Mouse (Mus musculus): ENCODE data around the gene Vsnl1. TPM values are rescaled to one million over a fixed set of nuclear protein-coding genes. Genes with fewer than 3 reads are reported as not detected.
A peak's percentile ranks its signal among the peaks of the same experiment; 100 is the strongest.

The Vsnl1 gene
- total RNA-seq, 2 experiments from 2014 or later = not detected

GRCm38 (mm10) chr12:11391244-11391949 lies 45.0 kb downstream of the Vsnl1 start:
- ATAC-seq (replicated peaks; ENCODE audit: low FRiP score, low TSS enrichment, poor library complexity, severe bottlenecking) = no peak

- ATAC-seq (replicated peaks; ENCODE audit: low FRiP score, low TSS enrichment, poor library complexity, severe bottlenecking) = no peak
Measured at GRCm38 (mm10) chr12:11389141-11389540, 47.3 kb downstream of the Vsnl1 start.

DNA sequence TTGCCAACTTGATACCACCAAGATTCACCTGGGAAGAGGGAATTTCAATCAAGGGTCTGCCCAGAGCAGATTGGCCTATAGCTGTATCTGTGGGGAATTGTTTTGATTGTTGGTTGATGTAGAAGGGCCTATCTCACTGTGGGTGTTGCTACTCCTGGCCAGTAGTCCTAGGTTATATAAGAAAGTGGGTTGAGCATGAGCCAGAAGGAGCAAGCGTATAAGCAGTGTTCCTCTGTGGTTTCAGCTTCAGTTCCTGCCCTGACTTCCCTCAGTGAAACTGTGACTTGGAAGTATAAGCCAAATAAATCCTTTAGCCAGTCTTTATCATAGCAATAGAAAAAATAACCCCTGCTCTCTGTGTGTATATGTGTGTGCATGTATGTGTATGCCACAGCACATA lies 51.7 kb downstream of the Vsnl1 start:
- no peak for ATAC-seq (replicated peaks; ENCODE audit: low FRiP score, low TSS enrichment, poor library complexity, severe bottlenecking)

- no peak for ATAC-seq (replicated peaks; ENCODE audit: low FRiP score, low TSS enrichment, poor library complexity, severe bottlenecking)
Measured at GRCm38 (mm10) chr12:11379396-11379795, 57.0 kb downstream of the Vsnl1 start.

GRCm38 (mm10) chr12:11370056-11370455 lies 66.4 kb downstream of the Vsnl1 start:
- ATAC-seq (replicated peaks; ENCODE audit: low FRiP score, low TSS enrichment, poor library complexity, severe bottlenecking) = no peak

DNA sequence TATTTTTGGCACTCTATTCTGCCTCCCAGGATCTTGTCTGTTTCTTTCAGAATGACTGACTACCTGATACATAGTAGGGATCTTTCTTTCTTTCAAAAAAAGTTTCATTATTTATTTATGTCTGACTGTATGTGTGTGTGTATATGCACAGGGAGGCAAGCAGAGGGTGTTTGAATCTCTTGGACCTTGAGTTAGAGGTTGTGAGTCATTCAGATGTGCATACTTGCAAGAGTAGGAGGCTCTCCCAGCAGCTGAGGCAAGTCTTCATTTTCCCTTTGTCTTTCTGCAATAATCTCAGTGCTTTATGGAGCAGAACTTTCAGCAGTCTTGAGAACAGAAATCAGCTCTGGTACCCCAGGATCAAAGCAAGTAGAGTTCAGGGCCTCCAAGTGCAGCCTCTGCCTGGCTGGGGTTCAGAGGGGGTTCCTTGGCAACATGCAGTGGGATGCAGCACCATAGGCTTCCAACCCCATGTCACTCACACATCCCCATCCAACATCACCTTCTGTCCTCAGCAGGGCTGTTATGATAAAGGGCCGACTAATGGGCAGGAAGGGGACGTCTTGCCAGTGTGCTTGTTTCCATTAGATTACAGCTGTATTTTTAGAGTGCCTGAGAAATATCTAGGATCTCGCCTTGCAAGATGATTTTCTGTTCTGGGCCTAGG lies 69.2 kb downstream of the Vsnl1 start:
- no peak for ATAC-seq (replicated peaks; ENCODE audit: low FRiP score, low TSS enrichment, poor library complexity, severe bottlenecking)

- no peak for ATAC-seq (replicated peaks; ENCODE audit: low FRiP score, low TSS enrichment, poor library complexity, severe bottlenecking)
Measured at GRCm38 (mm10) chr12:11364870-11365269, 71.5 kb downstream of the Vsnl1 start.

DNA sequence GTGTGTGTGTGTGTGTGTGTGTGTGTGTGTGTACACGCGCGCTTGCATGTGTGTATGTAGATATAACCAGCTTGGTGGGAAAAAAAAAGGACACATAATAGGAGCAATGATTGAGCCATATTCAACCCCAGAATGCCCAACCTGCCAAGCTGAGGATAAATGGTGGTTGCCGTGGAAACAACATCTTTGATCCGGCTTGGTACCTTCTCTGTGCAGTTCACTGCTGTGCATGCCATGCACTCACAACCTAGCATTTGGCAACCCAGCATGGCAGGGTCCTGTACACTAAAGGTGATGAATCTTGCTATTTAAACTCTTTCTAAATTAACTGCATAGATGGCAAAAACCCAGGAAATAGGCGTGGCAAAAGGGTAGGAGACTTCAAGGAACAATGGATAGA lies 74.0 kb downstream of the Vsnl1 start:
- no peak for ATAC-seq (replicated peaks; ENCODE audit: low FRiP score, low TSS enrichment, poor library complexity, severe bottlenecking)

DNA sequence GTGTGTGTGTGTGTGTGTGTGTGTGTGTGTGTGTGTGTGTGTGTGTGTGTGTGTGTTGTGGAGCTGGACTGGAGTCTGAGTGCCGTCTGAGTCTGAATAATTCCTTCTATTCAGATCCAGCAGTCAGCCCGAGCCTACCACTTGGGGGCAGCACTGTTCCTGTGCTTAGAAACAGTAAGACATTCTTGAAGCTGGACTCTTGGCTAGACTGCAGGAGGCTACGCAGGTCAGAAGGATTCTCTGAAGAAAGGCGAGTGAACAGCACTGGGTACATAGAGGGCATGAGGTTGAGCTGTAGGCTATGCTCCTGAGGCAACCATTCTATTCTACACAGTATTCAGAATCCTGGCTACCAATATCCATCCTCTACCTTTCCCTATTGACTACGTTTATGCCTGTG lies 85.5 kb downstream of the Vsnl1 start:
- 0 out of 2 replicates have a peak, but pooled peaks have one; percentile 41 for ATAC-seq (replicated peaks; ENCODE audit: low FRiP score, low TSS enrichment, poor library complexity, severe bottlenecking)

DNA sequence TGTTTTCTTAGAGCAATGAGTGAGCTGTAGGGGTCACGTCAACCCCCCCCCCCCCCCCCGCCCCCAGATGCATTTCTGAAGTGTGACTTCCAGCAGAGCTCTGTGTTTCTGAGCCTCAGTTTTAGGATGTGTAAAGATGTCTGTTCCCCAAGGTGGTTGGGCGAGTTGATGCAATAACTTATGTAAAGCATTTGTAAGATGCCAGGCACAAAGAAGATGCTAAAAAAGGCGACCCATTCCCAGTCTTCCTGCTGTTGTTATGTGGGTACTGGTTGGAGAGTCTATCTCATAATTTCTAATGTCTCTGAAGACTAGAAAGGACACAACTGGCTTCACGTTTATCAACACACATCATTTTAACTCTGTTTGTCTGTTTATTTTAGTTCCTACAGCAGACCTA lies 86.5 kb downstream of the Vsnl1 start:
- ATAC-seq (replicated peaks; ENCODE audit: low FRiP score, low TSS enrichment, poor library complexity, severe bottlenecking) = no peak

- no peak for ATAC-seq (replicated peaks; ENCODE audit: low FRiP score, low TSS enrichment, poor library complexity, severe bottlenecking)
Measured at GRCm38 (mm10) chr12:11348423-11348822, 88.0 kb downstream of the Vsnl1 start.

GRCm38 (mm10) chr12:11345963-11346362 lies 90.5 kb downstream of the Vsnl1 start:
- ATAC-seq (replicated peaks; ENCODE audit: low FRiP score, low TSS enrichment, poor library complexity, severe bottlenecking) = no peak

- no peak for ATAC-seq (replicated peaks; ENCODE audit: low FRiP score, low TSS enrichment, poor library complexity, severe bottlenecking)
Measured at GRCm38 (mm10) chr12:11342020-11342600, 94.3 kb downstream of the Vsnl1 start.

DNA sequence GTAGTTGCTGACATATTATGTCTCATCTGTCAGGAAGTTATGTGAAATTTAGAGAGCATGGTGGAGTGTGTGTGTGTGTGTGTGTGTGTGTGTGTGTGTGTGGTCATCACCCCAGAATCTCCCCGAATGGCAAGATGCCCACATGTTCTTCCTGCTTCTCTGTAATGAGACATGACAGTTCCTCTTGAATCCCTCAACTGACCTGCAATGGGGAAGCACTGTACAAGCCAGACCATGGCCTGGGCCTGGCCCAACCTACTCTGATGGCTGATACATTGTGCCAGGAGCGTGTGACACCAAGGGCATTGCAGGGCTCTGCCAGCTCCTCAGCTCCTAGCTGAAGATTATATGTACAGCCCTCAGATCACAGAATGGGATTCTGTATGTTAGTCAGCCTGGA lies 98.2 kb downstream of the Vsnl1 start:
- ATAC-seq (replicated peaks; ENCODE audit: low FRiP score, low TSS enrichment, poor library complexity, severe bottlenecking) = no peak

GRCm38 (mm10) chr12:11336845-11337244 lies 99.6 kb downstream of the Vsnl1 start:
- peak; percentile 73 for ATAC-seq (replicated peaks; ENCODE audit: low FRiP score, low TSS enrichment, poor library complexity, severe bottlenecking)

DNA sequence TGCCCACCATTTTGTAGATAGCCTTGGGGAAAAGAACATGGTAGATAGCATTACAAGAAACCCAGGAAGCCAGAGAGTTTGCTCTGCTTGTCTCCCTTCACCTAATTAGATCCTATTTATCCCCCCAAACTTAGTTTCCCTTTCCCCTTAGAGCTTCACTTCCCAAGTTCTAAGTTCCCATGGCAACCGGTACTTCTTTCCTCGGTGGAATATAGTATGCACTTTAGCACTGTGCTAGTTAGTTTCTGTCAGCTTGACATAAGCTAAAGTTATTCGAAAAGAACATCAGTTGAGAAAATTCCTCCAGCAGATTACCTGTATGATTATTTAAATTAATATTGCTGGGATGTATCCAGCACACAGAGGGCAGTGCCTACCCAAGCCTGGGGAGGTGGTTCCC lies 109.9 kb downstream of the Vsnl1 start:
- no peak for ATAC-seq (replicated peaks; ENCODE audit: low FRiP score, low TSS enrichment, poor library complexity, severe bottlenecking)

DNA sequence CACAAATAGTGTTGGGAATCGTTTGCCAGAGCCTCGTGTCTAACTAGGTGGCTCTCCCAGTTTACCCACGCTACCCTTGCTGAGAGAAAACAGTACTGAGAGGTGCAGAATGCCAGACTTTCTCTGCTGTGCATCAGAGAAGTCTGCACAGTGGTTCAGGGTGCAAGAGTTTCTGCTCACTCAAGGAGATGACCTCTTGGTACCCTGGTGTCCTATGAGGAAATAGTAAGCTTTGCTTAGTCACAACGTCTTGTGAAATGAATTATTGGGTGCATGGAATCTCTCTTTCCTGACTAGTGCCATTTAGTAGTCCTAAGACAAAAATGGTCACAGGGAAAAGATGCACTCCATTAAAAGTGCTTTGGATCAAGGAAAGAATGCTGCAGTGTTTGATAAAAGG lies 111.9 kb downstream of the Vsnl1 start:
- no peak for ATAC-seq (replicated peaks; ENCODE audit: low FRiP score, low TSS enrichment, poor library complexity, severe bottlenecking)

- no peak for ATAC-seq (replicated peaks; ENCODE audit: low FRiP score, low TSS enrichment, poor library complexity, severe bottlenecking)
Measured at GRCm38 (mm10) chr12:11317671-11318070, 118.7 kb downstream of the Vsnl1 start.

- ATAC-seq (replicated peaks; ENCODE audit: low FRiP score, low TSS enrichment, poor library complexity, severe bottlenecking) = no peak
Measured at GRCm38 (mm10) chr12:11313840-11314239, 122.6 kb downstream of the Vsnl1 start.

DNA sequence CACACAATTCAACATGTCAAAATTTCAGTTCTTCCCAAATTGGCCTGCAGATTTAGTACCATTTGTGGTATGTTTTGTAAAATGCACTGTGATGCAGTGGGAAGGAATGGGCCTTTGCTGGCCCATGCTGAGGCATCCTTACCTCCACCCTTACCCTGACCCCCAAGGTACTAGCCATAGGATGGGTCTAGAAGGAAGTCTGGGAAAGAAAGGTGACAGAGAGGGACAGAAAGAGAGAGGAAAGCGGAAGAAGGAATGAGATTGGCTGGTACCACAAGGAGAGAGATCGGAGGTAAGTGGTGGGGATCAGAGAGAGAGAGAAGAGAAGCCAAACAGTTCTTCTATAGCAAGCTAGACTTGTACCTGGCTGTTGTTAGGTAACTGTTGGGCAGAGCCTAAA lies 125.3 kb downstream of the Vsnl1 start:
- ATAC-seq (replicated peaks; ENCODE audit: low FRiP score, low TSS enrichment, poor library complexity, severe bottlenecking) = no peak

Data from megakaryocyte-erythroid progenitor cell, adult 5-6 weeks (primary cell).